Mouse (Mus musculus) Patski (cell line): ENCODE measurements at regions not wholly inside any gene's neighbourhood (a gene's known extent, or its start where the extent isn't known, plus 50 kb on each side); places are given as distances from the start of the nearest gene placed in this dataset.

Experiments used
- ATAC-seq: fragments of 100-300 bp; one replicate; pipeline ENCODE4 v1.8.0; 2021
- CTCF ChIA-PET: fragments of 350-600 bp; sonication (Branson Sonifier 250); formaldehyde crosslinking; loops from one replicate; lab custom pipeline; 2022; ENCODE audit warnings: inconsistent platforms; lab: Charles Lee
- POLR2A ChIA-PET: fragments of 350-600 bp; sonication (Branson Sonifier 250); formaldehyde crosslinking; loops from one replicate; lab custom pipeline; 2022; ENCODE audit warnings: antibody characterized with exemption, inconsistent platforms; lab: Charles Lee
- DNase-seq: peaks from one replicate; pipeline ENCODE4 v3.0.0-alpha.2; 2011; ENCODE audit warnings: low read depth, low spot score
- H3K27me3 ChIP-seq: fragments of 371-371 bp; one replicate; pipeline ENCODE4 v1.5.1; 2021
- CTCF ChIP-seq: fragments of 100-300 bp; IDR thresholded peaks from one replicate; pipeline ENCODE4 v1.5.1; 2021
- in situ Hi-C: fragments of 300-500 bp; cut with MboI; formaldehyde crosslinking; loops from 3 replicates; pipeline ENCODE4 v1.11.1; 2018; ENCODE audit warnings: low pct_unique_long_range_greater_than_20kb, mixed read lengths

DNA sequence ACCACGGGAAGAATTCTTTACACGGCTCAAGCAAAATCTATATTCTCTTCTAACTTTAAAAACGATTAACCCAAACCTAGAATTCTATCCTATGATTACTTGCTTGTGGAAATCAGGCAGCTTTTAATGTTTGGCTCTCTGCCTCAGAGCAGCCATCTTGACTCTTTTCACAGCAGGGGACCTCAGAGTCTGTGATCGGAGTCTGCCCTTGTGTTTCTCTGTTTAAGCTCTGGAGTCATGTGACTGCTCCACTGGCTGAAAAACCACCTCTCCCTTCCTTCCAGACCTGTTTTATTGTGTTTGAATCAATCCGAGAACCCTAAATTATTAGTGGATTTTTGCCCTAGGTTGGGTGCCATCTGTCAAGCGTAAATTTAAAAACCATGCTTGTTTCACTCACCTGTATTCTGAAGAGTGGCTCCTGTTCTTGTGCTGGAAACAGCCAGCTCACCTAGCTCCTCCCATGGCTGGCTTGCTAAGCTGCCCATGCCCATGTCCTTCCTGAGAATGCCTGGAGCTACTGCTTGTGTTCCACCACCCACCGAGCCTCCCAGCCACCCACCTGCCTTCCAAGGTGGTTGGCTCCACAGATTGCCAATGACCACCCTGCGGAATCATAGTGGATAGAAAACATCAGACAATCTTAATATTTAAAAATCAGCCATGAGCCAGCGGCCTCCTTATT is 62.6 kb downstream of the Perp start:
- H3K27me3 ChIP-seq = no peaks in the 10 kb centered on the region
- no peak for TF ChIP-seq CTCF
- DNase-seq = no peak
- no peak for ATAC-seq
- POLR2A ChIA-PET = interaction anchor here (0.6 kb wide), 1 partner anchor 234 kb away, joined by 3 read pairs; no protein-coding TSS in a partner anchor
- in situ Hi-C loops = no loop called here
- CTCF ChIA-PET = interaction anchor here (1.7 to 2.5 kb wide), 2 partner anchors 66 to 74 kb away, joined by 3 to 8 read pairs; no protein-coding TSS in a partner anchor

DNA sequence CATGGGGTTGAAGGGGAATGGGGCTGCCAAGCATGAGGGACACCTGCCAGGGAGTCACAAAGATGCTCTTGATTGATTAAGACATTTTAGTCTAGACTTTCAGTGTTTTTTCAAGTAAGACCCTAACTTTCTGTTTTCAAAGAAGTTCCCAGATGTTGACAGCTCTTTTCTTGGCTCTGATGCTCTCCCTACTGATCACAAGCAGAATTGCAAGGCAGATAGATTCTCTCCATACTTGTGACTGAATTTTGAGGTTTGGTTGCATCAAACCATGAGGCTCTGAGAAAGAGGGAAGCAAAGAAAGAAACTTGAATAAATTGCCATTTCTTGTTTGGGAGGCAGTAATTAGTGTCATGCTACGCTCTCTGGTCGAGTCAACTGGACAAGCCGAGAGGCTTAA is 64.5 kb downstream of the Perp start:
- in situ Hi-C loops = no loop called here

DNA sequence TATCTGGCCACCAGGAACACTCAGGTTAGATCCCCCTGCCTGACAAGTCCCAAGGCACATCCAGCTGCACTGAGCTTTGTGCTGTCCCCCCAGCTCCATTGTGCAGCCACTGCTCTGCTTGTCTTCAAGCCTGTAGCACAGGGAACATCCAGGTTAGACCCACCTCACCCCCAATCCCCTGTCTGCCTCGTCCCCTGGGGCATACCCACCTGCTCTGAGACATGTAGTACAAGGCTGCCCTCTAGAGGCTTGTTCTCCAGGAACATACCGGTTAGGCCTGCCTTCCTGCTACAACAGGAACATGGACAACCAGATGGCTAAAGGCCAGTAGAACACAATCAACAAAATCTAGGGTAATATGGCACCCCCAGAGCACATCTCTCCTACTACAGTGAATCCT is 66.1 kb downstream of the Perp start:
- CTCF ChIA-PET = no interaction called here
- DNase-seq = no peak
- no peak for ATAC-seq
- in situ Hi-C loops = no loop called here
- peak; percentile 71 for TF ChIP-seq CTCF
- no peaks in the 10 kb centered on the region for H3K27me3 ChIP-seq
- POLR2A ChIA-PET = no interaction called here

More for the DNA sequence above, 64.5 kb downstream of the Perp start:
- ChIA-PET CTCF (interaction anchor here (1.0 to 2.5 kb wide), 3 partner anchors 59 to 76 kb away, joined by 3 to 8 read pairs (median 3); no protein-coding TSS in a partner anchor), POLR2A (no interaction called here)
- ATAC-seq = no peak
- peak; percentile 53 for TF ChIP-seq CTCF
- no peaks in the 10 kb centered on the region for H3K27me3 ChIP-seq
- no peak for DNase-seq

DNA sequence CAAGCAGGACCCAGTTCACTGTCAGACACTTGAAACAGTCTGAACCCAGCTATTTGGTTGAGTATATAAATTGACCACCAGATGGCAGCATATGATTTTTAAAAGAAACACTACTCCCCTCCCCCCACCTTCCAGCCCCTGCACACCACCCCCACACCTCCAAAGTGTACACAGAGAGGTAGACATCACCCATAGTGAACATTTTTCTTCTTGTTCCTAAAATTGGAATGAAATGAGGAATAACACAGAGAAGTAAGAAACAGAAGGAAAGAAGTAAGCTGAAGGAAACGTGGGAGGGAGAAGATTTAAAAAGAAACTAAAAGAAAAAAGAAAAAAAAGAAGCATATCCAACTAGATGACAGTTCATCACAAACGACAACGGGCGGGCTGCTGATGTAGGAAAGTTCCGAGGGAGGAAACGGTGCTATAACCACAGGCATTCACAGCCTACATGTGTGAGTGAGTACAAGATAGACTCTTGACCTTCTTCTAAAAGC is 72.3 kb downstream of the Perp start:
- no peak for ATAC-seq
- no peak for DNase-seq
- CTCF ChIA-PET = interaction anchor here (1.0 to 1.6 kb wide), 3 partner anchors 11 to 269 kb away, joined by 3 to 9 read pairs (median 4); no protein-coding TSS in a partner anchor

DNA sequence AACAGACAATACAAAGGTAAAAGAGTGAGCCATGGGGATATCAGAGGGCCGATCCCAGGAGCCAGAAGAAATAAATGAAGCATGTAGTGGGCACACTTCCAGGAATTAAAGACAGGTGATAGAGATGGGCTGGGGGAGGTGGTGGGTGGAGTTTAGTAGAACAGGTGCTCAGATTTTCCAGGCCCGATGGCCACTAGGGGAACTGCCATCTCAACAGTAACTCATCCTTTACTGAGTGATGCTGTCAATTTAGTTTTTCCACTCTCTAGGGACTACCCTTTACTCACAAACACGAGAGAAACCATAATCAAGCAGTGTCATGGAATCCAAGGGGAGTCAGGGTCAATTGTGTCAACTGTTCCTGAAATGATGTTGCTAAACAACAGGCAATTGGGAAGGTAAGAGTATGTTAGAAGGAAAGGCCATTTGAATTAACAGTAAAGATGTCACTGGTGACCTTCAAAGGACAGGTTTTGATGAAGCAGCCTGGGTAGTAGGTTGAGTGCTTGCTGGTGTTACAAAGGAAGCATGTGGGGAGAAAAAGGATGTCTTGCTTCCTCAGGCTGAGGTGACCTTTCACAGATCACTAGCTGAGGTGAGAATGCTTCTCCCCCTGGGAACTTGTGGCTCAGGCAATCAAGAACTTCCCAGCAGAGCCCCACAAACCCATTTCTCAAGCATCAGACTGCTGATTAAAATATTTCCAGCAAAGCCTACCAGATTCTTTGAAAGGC is 78.4 kb downstream of the Perp start:
- no peaks in the 10 kb centered on the region for H3K27me3 ChIP-seq
- no peak for DNase-seq
- no peak for ATAC-seq
- in situ Hi-C loops = loop anchor here (10.0 kb wide), 1 partner anchor 572 kb away; no protein-coding TSS in a partner anchor
- ChIA-PET CTCF (no interaction called here), POLR2A (no interaction called here)
- no peak for TF ChIP-seq CTCF

More for the DNA sequence above, 72.3 kb downstream of the Perp start:
- in situ Hi-C loops = loop anchor here (5.0 kb wide), 1 partner anchor 775 kb away; no protein-coding TSS in a partner anchor
- TF ChIP-seq CTCF = peak; percentile 68
- POLR2A ChIA-PET = interaction anchor here (0.7 to 1.3 kb wide), 2 partner anchors 23 to 269 kb away, joined by 3 to 7 read pairs; no protein-coding TSS in a partner anchor
- H3K27me3 ChIP-seq = no peaks in the 10 kb centered on the region

- ChIA-PET CTCF (interaction anchor here (1.2 to 1.4 kb wide), 2 partner anchors 11 to 258 kb away, joined by 3 to 4 read pairs; no protein-coding TSS in a partner anchor), POLR2A (no interaction called here)
- H3K27me3 ChIP-seq = no peaks in the 10 kb centered on the region
- in situ Hi-C loops = loop anchor here (10.0 kb wide), 1 partner anchor 567 kb away; no protein-coding TSS in a partner anchor
- ATAC-seq = no peak
- TF ChIP-seq CTCF = no peak
- DNase-seq = no peak
Measured at GRCm38 (mm10) chr10:18927811-18928210, 83.0 kb downstream of the Perp start.

- in situ Hi-C loops = no loop called here
- DNase-seq = no peak
- POLR2A ChIA-PET = interaction anchor here (0.6 kb wide), 1 partner anchor 19 kb away, joined by 3 read pairs; no protein-coding TSS in a partner anchor
Measured at GRCm38 (mm10) chr10:18931344-18931743, 84.1 kb downstream of the Tnfaip3 start.

DNA sequence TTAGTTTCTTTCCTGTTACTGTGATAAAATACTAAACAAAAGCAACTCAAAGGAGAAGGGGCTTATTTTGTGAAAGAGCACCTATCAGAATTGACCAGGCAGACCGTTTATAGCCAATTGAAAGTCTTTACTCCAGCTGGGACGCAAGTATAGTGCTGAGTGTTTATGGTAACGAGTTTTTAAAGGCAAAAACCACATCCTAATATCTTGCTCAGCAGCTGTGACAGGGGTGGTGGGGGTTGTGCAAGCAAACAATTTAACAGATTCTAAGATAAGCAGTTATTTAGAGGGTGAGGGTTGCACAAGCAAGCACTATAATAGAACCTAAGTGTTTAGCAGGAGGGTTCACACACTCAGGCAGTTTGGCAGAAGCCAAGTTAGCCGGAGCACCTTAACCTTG is 74.0 kb downstream of the Tnfaip3 start:
- no peak for DNase-seq
- CTCF ChIA-PET = no interaction called here
- no peak for TF ChIP-seq CTCF
- ATAC-seq = no peak
- in situ Hi-C loops = no loop called here
- H3K27me3 ChIP-seq = no peaks in the 10 kb centered on the region
- POLR2A ChIA-PET = no interaction called here

More at GRCm38 (mm10) chr10:18931344-18931743, 84.1 kb downstream of the Tnfaip3 start:
- no peaks in the 10 kb centered on the region for H3K27me3 ChIP-seq
- CTCF ChIA-PET = no interaction called here
- no peak for TF ChIP-seq CTCF
- no peak for ATAC-seq

GRCm38 (mm10) chr10:18941908-18942307 is 73.5 kb downstream of the Tnfaip3 start:
- ChIA-PET CTCF (interaction anchor here (0.9 kb wide), 1 partner anchor 8 kb away, joined by 4 read pairs; no protein-coding TSS in a partner anchor), POLR2A (no interaction called here)
- ATAC-seq (no peak), DNase-seq (no peak)
- H3K27me3 ChIP-seq = no peaks in the 10 kb centered on the region
- no peak for TF ChIP-seq CTCF
- in situ Hi-C loops = no loop called here
